Mouse (Mus musculus) cortical plate, adult 2 months (tissue): ENCODE data around the gene 4933434E20Rik. TPM values are rescaled to one million over a fixed set of nuclear protein-coding genes. Genes with fewer than 3 reads are reported as not detected.

Source experiments
- H3K27ac ChIP-seq: fragments of 200-500 bp; 2 replicates; pipeline ENCODE4 v1.5.1; 2012; ENCODE audit warnings: low read length, control low read depth, inconsistent platforms; ENCODE audit not compliant: insufficient read depth
- H3K4me1 ChIP-seq: fragments of 200-500 bp; 2 replicates; pipeline ENCODE4 v1.6.1; 2011; ENCODE audit warnings: low read length; ENCODE audit not compliant: control insufficient read depth, insufficient read depth
- H3K4me3 ChIP-seq: fragments of 200-500 bp; 2 replicates; pipeline ENCODE4 v1.5.1; 2011; ENCODE audit warnings: mild to moderate bottlenecking, low read length, control low read depth; ENCODE audit not compliant: insufficient read depth
- CTCF ChIP-seq: fragments of 200-500 bp; IDR thresholded peaks from 2 replicates; pipeline ENCODE4 v1.5.1; 2011; ENCODE audit warnings: mild to moderate bottlenecking, control low read depth, low read length; ENCODE audit not compliant: insufficient read depth; ENCODE audit errors: extremely low read depth
- POLR2A ChIP-seq: fragments of 200-500 bp; IDR thresholded peaks from 2 replicates; pipeline ENCODE4 v1.6.1; 2011; ENCODE audit warnings: mild to moderate bottlenecking, low read length, control low read depth; ENCODE audit not compliant: insufficient read depth; ENCODE audit errors: extremely low read depth
- polyA plus RNA-seq: library from polyadenylated mRNA; depleted of rRNA; stranded (reverse); fragments of >200 nt; gene quantifications from 2 replicates; pipeline ENCODE4 v1.2.3, GENCODE M21; 2012

The 4933434E20Rik gene
- polyA plus RNA-seq, 1 experiment = 99.0 TPM

GRCm38 (mm10) chr3:90062539-90062938, 11.1 kb downstream of the 4933434E20Rik start:
- Histone ChIP-seq H3K4me1 (no peaks in the 10 kb centered on the region), H3K4me3 (no peak overlapping the region)

DNA sequence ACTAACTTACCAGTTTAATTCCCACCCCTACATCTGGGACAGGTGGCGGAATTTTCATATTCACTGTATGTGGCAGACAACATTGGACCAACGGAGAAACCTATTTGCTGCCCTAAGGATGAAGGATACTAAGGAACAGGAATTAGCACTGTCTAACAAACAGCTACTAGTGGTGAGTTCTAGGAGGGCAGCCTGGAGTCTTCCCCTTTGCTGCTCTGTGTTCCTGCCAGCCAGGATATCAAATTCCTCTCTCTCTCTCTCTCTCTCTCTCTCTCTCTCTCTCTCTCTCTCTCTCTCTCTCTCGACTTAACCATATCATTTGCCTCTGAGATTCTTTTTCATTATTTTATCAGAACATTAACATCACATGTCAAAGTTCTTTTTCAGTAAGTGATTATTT, 12.9 kb downstream of the 4933434E20Rik start:
- Histone ChIP-seq H3K4me1 (no peaks in the 10 kb centered on the region), H3K27ac (no peak overlapping the region), H3K4me3 (no peak overlapping the region)
- TF ChIP-seq CTCF (no peak), POLR2A (no peak)

More at GRCm38 (mm10) chr3:90062539-90062938, 11.1 kb downstream of the 4933434E20Rik start:
- TF ChIP-seq CTCF (no peak), POLR2A (no peak)
- no peak overlapping the region for H3K27ac ChIP-seq

- no peaks in the 10 kb centered on the region for H3K4me1 ChIP-seq
- H3K27ac ChIP-seq = no peak overlapping the region
- TF ChIP-seq CTCF (peak; percentile 69), POLR2A (no peak)
- no peak overlapping the region for H3K4me3 ChIP-seq
Measured at GRCm38 (mm10) chr3:90065553-90065952, 14.1 kb downstream of the 4933434E20Rik start.

DNA sequence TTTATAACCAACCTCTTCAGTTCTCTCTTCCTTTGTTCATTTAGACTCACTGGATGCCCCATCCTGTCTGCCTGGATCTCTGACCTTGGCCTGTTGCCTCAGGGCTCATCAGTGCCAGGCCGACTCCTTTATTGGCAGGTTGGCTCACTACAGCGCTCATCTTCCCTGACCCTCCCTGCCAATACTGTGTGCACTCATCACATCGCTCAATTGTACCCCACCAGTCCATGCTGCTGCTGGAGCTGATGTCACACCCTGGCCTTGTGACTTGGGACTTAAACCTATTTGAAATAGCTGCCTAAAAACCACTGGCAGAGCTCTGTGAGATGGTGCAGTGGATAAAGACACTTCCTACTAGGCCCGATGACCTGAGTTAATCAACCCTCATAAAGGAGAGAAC, 16.4 kb downstream of the 4933434E20Rik start:
- no peak for TF ChIP-seq POLR2A
- TF ChIP-seq CTCF = no peak
- Histone ChIP-seq H3K4me1 (no peaks in the 10 kb centered on the region), H3K4me3 (no peak overlapping the region), H3K27ac (no peak overlapping the region)

DNA sequence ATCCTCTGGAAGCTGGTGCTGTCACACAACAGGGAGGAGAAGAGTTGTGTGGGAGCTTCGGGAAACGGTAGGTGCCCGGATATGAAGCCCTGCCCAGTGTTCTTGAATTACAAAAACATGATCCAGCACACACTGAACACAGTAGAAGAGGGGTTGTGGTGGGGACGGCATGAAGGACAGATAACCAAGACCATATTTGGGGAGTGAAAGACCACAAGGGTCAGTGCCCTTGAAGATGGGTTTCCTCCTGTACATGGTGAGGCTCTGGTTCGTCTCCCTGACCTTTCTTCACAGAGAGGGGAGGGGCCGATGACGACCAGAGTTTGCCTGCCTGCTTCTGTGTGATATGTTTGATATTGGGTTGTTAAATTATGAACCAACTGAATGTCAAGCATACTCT, 18.3 kb downstream of the 4933434E20Rik start:
- Histone ChIP-seq H3K4me3 (no peak overlapping the region), H3K27ac (no peak overlapping the region), H3K4me1 (no peaks in the 10 kb centered on the region)
- TF ChIP-seq CTCF (no peak), POLR2A (no peak)

- no peak for TF ChIP-seq CTCF
- no peak for TF ChIP-seq POLR2A
- H3K27ac ChIP-seq = no peak within 1 kb of the TSS
- H3K4me1 ChIP-seq = no peaks in the 10 kb centered on the region
- H3K4me3 ChIP-seq = no peak within 1 kb of the TSS
Measured at GRCm38 (mm10) chr3:90072294-90072693, 20.9 kb downstream of the 4933434E20Rik start, which contains the start of gene Tpm3. TSS of gene Tpm3 (plus strand) at chr3:90072649.

DNA sequence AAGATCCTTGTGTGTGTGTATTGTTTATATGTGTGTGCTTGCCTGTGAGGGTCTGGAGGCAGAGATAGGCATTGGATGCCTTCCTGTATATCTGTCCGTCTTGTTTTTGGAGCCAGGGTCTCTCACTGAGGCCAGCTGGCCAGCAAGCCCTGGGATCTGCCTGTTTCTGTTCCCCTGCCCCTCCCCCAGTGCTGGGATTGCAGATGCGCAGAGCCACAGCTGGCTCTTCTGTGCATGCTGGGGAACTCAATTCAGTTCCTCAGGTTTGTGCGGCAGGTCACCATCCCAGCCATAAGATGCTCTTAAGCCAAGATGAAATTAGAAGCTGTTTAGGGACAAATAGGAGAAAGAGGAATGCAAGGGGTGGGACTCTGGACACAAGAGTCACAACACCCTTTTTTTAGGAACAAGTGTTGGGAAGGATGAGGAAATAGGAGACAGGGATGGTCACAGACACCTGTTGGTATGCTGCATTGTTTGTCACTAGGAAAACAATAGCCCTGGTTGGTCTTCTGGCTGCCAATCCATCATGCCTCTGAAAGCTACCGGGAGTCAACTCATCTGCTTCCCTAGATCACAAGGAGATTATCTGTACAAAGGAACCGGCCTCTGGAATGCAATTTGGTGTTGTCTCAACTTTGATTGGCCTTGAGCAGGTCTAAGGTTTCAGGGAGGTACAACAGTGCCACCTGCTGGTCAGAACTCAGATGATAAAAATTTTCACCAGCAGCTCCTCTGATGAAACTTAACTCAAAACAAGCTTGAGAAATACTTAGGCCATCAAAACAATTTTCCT, 25.7 kb downstream of the 4933434E20Rik start:
- Histone ChIP-seq H3K27ac (no peak overlapping the region), H3K4me1 (peaks cover 4% of the 10 kb centered on the region), H3K4me3 (no peak overlapping the region)
- TF ChIP-seq CTCF = peak; percentile 73
- TF ChIP-seq POLR2A = no peak

- Histone ChIP-seq H3K4me3 (no peak overlapping the region), H3K27ac (no peak overlapping the region), H3K4me1 (peaks cover 8% of the 10 kb centered on the region)
- TF ChIP-seq CTCF (no peak), POLR2A (no peak)
Measured at GRCm38 (mm10) chr3:90078224-90078623, 26.8 kb downstream of the 4933434E20Rik start.

- TF ChIP-seq POLR2A (peak; percentile 69; the same call in 1 of the 2 replicates), CTCF (no peak)
- Histone ChIP-seq H3K27ac (peak overlapping the region; percentile 85), H3K4me1 (peaks cover 12% of the 10 kb centered on the region), H3K4me3 (peak overlapping the region; percentile 92)
Measured at GRCm38 (mm10) chr3:90079133-90079762, 27.8 kb downstream of the 4933434E20Rik start.
